Mouse (Mus musculus) liver, postnatal 0 days (tissue): ENCODE results near the gene Gm21663.
"Not testable (repeated sequence)": the region's sequence is repeated elsewhere in the genome, so short reads cannot be mapped to it uniquely, and the experiment has no call there.

Source experiments
- CTCF ChIP-seq: sonication (generic); IDR thresholded peaks from 2 replicates; pipeline ENCODE4 v1.5.1; 2016; ENCODE audit warnings: antibody characterized with exemption, low read depth
- EP300 ChIP-seq: IDR thresholded peaks from 2 replicates; pipeline ENCODE4 v1.6.1; 2016; ENCODE audit warnings: antibody characterized with exemption, low read depth, mild to moderate bottlenecking

DNA sequence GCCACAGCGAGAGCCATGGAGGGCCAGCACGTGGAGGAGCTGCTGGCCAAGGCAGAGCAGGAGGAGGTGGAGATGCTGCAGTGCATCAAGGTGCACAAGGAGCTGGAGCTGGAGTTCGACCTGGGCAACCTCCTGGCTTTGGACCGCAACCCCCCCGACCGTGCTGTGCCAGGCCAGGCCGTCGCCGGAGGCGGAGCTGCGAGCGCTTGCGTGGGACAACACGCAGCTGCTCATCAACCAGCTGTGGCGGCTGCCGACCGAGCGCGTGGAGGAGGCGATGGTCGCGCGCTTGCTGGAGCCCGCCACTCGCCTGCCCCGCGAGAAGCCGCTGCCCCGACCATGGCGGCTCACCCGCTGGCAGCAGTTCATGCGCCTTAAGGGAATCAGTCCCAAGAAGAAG lies 14.4 kb upstream of the Gm21663 start:
- not testable (repeated sequence) for TF ChIP-seq EP300, CTCF
